Comparison of ENCODE assay signal across 21 mouse cellular contexts in the genomic region with DNA sequence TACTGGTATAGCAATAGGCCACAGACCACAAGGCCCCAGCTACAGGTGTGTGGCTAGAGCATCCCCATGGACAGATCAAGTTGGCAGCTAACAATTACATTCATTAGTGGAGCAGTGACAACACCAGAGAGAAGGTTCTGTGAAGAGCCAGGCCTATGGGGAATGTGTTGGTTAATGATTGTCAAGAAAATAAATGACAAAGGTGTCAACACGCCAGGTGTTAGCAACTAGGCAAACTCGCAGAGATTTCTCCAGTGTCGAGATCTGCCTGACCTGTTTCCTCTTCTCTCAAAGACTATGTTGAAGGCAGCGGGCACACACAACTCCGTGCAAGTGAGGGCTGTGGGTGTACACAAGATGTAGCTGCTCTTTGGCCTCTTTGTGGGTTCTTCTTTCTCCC.
"Had no signal": no experiment of that assay in that cellular context is flagged by ENCODE, and none has a peak within 500 bp of the region (broad histone marks: within the 10 kb centered on the region; RNA-seq: fewer than 3 reads in every experiment).

No protein-coding gene starts in this region.

- H3K27ac ChIP-seq: hindbrain, postnatal 0 days; layer of hippocampus, adult 2 months; limb, embryonic 10.5 days; limb, embryonic 13.5 days; liver, embryonic 14.5 days; macrophage; midbrain, embryonic 12.5 days; midbrain, embryonic 15.5 days; neural tube, embryonic 12.5 days; neural tube, embryonic 15.5 days had no signal

- H3K4me1 ChIP-seq: limb, embryonic 10.5 days; limb, embryonic 13.5 days; midbrain, embryonic 12.5 days; midbrain, embryonic 15.5 days; neural tube, embryonic 12.5 days; neural tube, embryonic 15.5 days had no signal

- DNase-seq: kidney, postnatal 10 days; kidney, postnatal 4 days; layer of hippocampus, adult 9-11 months; liver; liver, postnatal 0 days; lung, embryonic 14.5 days; right cerebral cortex, adult 18-20 months; right cerebral cortex, postnatal 14 days; right cerebral cortex, postnatal 4 days; thymus, postnatal 36 days had no signal

- H3K4me2 ChIP-seq: limb, embryonic 13.5 days; lung, embryonic 14.5 days; midbrain, embryonic 12.5 days; midbrain, embryonic 15.5 days; neural tube, embryonic 12.5 days; neural tube, embryonic 15.5 days had no signal

- ATAC-seq: hindbrain, postnatal 0 days; liver, postnatal 0 days; lung, postnatal 0 days; midbrain, embryonic 15.5 days had no signal

- H3K9ac ChIP-seq: limb, embryonic 13.5 days; liver, embryonic 14.5 days; liver, postnatal 0 days; lung, embryonic 14.5 days; midbrain, embryonic 12.5 days; midbrain, embryonic 15.5 days; neural tube, embryonic 12.5 days; neural tube, embryonic 15.5 days had no signal

- H3K4me3 ChIP-seq: layer of hippocampus, adult 2 months; limb, embryonic 10.5 days; limb, embryonic 13.5 days; midbrain, embryonic 12.5 days; midbrain, embryonic 15.5 days; neural tube, embryonic 12.5 days; neural tube, embryonic 15.5 days had no signal

- H3K27me3 ChIP-seq: limb, embryonic 13.5 days; midbrain, embryonic 12.5 days; midbrain, embryonic 15.5 days; neural tube, embryonic 12.5 days; neural tube, embryonic 15.5 days had no signal

- H3K9me3 ChIP-seq: limb, embryonic 10.5 days; limb, embryonic 13.5 days; midbrain, embryonic 12.5 days; midbrain, embryonic 15.5 days; neural tube, embryonic 12.5 days; neural tube, embryonic 15.5 days had no signal

- H3K36me3 ChIP-seq: limb, embryonic 10.5 days; limb, embryonic 13.5 days; midbrain, embryonic 12.5 days; midbrain, embryonic 15.5 days; neural tube, embryonic 12.5 days; neural tube, embryonic 15.5 days had no signal
